Mouse (Mus musculus) liver, embryonic 15.5 days (tissue): ENCODE data around the gene Efcab11. TPM values are rescaled to one million over a fixed set of nuclear protein-coding genes. Genes with fewer than 3 reads are reported as not detected.

Experiments used
- ATAC-seq: fragments of 200-750 bp; cut with Nextera tagmentation; 2 replicates; pipeline ENCODE4 v1.8.0; 2017; ENCODE audit warnings: moderate number of reproducible peaks, mild to moderate bottlenecking, moderate library complexity; ENCODE audit not compliant: insufficient read depth
- H3K27ac ChIP-seq: fragments of 300-500 bp; sonication (generic); replicated peaks from 2 replicates; pipeline ENCODE4 v1.5.1; 2015; ENCODE audit warnings: mild to moderate bottlenecking, inconsistent platforms
- H3K27me3 ChIP-seq: fragments of 300-500 bp; sonication (generic); 2 replicates; pipeline ENCODE4 v1.6.1; 2015; ENCODE audit warnings: mild to moderate bottlenecking, inconsistent platforms
- H3K36me3 ChIP-seq: fragments of 300-500 bp; sonication (generic); replicated peaks from 2 replicates; pipeline ENCODE4 v1.6.1; 2015; ENCODE audit warnings: moderate library complexity, mild to moderate bottlenecking, inconsistent platforms
- H3K4me1 ChIP-seq: fragments of 300-500 bp; sonication (generic); replicated peaks from 2 replicates; pipeline ENCODE4 v1.6.1; 2015; ENCODE audit warnings: inconsistent platforms
- H3K4me2 ChIP-seq: fragments of 300-500 bp; sonication (generic); 2 replicates; pipeline ENCODE4 v1.6.1; 2015; ENCODE audit warnings: moderate library complexity, mild to moderate bottlenecking, inconsistent platforms
- H3K4me3 ChIP-seq: fragments of 300-500 bp; sonication (generic); replicated peaks from 2 replicates; pipeline ENCODE4 v1.5.1; 2015; ENCODE audit warnings: mild to moderate bottlenecking, inconsistent platforms
- H3K9ac ChIP-seq: fragments of 300-500 bp; sonication (generic); 2 replicates; pipeline ENCODE4 v1.6.1; 2015; ENCODE audit warnings: moderate library complexity, mild to moderate bottlenecking, inconsistent platforms
- H3K9me3 ChIP-seq: fragments of 300-500 bp; sonication (generic); replicated peaks from 2 replicates; pipeline ENCODE4 v1.6.1; 2016; ENCODE audit warnings: inconsistent platforms
- WGBS: fragments of 180-500 bp; shearing (Covaris S2); methylation state at CpG from one replicate; pipeline ENCODE4 v1.1.7; 2015; ENCODE audit warnings: mixed read lengths; ENCODE audit not compliant: insufficient replicate concordance; 5-methylcytosine and 5-hydroxymethylcytosine counted together
- polyA plus RNA-seq: library from polyadenylated mRNA; unstranded; fragments of >200 nt; fragmentation: Nextera tagmentation; extraction: Ambion mirVana; gene quantifications from 2 replicates; pipeline ENCODE4 v1.2.1, GENCODE M21; 2015

Gene Efcab11
- polyA plus RNA-seq, 1 experiment from 2014 or later = 5.4 TPM

- Histone ChIP-seq H3K9ac (no peak overlapping the region), H3K27ac (no peak overlapping the region), H3K27me3 (no peaks in the 10 kb centered on the region), H3K9me3 (no peaks in the 10 kb centered on the region), H3K4me1 (no peaks in the 10 kb centered on the region), H3K4me3 (no peak overlapping the region), H3K36me3 (no peaks in the 10 kb centered on the region), H3K4me2 (no peak overlapping the region)
- WGBS = 62% methylated on average over 7 of the region's 7 CpGs
- ATAC-seq = no peak
Observed at GRCm38 (mm10) chr12:99771018-99771417, 113.2 kb downstream of the Efcab11 start.

GRCm38 (mm10) chr12:99769626-99770025 lies 114.6 kb downstream of the Efcab11 start:
- no peaks in the 10 kb centered on the region for H3K9me3 ChIP-seq
- H3K4me2 ChIP-seq = no peak overlapping the region
- no peaks in the 10 kb centered on the region for H3K27me3 ChIP-seq
- H3K27ac ChIP-seq = no peak overlapping the region
- 66% methylated on average over 3 of the region's 3 CpGs for WGBS
- H3K9ac ChIP-seq = no peak overlapping the region
- no peaks in the 10 kb centered on the region for H3K36me3 ChIP-seq
- no peak for ATAC-seq
- H3K4me3 ChIP-seq = no peak overlapping the region
- H3K4me1 ChIP-seq = no peaks in the 10 kb centered on the region

- Histone ChIP-seq H3K9ac (no peak overlapping the region), H3K4me1 (no peaks in the 10 kb centered on the region), H3K4me2 (no peak overlapping the region), H3K27me3 (no peaks in the 10 kb centered on the region), H3K36me3 (no peaks in the 10 kb centered on the region), H3K27ac (no peak overlapping the region), H3K9me3 (no peaks in the 10 kb centered on the region), H3K4me3 (no peak overlapping the region)
- ATAC-seq = no peak
- WGBS = 81% methylated on average over 11 of the region's 11 CpGs
Observed at GRCm38 (mm10) chr12:99767691-99768090, 116.5 kb downstream of the Efcab11 start.

- H3K27me3 ChIP-seq = no peaks in the 10 kb centered on the region
- H3K9me3 ChIP-seq = no peaks in the 10 kb centered on the region
- no peak overlapping the region for H3K4me2 ChIP-seq
- no peak overlapping the region for H3K9ac ChIP-seq
- no peaks in the 10 kb centered on the region for H3K4me1 ChIP-seq
- 75% methylated on average over 6 of the region's 6 CpGs for WGBS
- H3K27ac ChIP-seq = no peak overlapping the region
- ATAC-seq = no peak
- no peaks in the 10 kb centered on the region for H3K36me3 ChIP-seq
- no peak overlapping the region for H3K4me3 ChIP-seq
Observed at GRCm38 (mm10) chr12:99765979-99766378, 118.3 kb downstream of the Efcab11 start.

- no peaks in the 10 kb centered on the region for H3K27me3 ChIP-seq
- WGBS = 65% methylated on average over 3 of the region's 3 CpGs
- H3K4me3 ChIP-seq = no peak overlapping the region
- H3K4me1 ChIP-seq = no peaks in the 10 kb centered on the region
- H3K9me3 ChIP-seq = no peaks in the 10 kb centered on the region
- H3K27ac ChIP-seq = no peak overlapping the region
- no peak overlapping the region for H3K4me2 ChIP-seq
- no peaks in the 10 kb centered on the region for H3K36me3 ChIP-seq
- no peak overlapping the region for H3K9ac ChIP-seq
- no peak for ATAC-seq
Observed at GRCm38 (mm10) chr12:99764053-99764452, 120.2 kb downstream of the Efcab11 start.

GRCm38 (mm10) chr12:99757754-99758526 lies 126.3 kb downstream of the Efcab11 start:
- Histone ChIP-seq H3K27ac (no peak overlapping the region), H3K4me1 (no peaks in the 10 kb centered on the region), H3K9me3 (no peaks in the 10 kb centered on the region), H3K9ac (no peak overlapping the region), H3K36me3 (no peaks in the 10 kb centered on the region), H3K4me2 (no peak overlapping the region), H3K27me3 (no peaks in the 10 kb centered on the region), H3K4me3 (no peak overlapping the region)
- 62% methylated on average over 15 of the region's 15 CpGs for WGBS
- no peak for ATAC-seq

- ATAC-seq = no peak
- no peak overlapping the region for H3K4me2 ChIP-seq
- 71% methylated on average over 18 of the region's 18 CpGs for WGBS
Observed at GRCm38 (mm10) chr12:99756914-99757687, 127.1 kb downstream of the Efcab11 start.

GRCm38 (mm10) chr12:99756213-99756612 lies 128.0 kb downstream of the Efcab11 start:
- H3K27ac ChIP-seq = no peak overlapping the region
- H3K4me1 ChIP-seq = no peaks in the 10 kb centered on the region
- no peak overlapping the region for H3K9ac ChIP-seq
- no peak overlapping the region for H3K4me2 ChIP-seq
- no peaks in the 10 kb centered on the region for H3K9me3 ChIP-seq
- H3K36me3 ChIP-seq = no peaks in the 10 kb centered on the region
- no peak overlapping the region for H3K4me3 ChIP-seq
- H3K27me3 ChIP-seq = no peaks in the 10 kb centered on the region
- no peak for ATAC-seq
- 68% methylated on average over 9 of the region's 9 CpGs for WGBS

More at GRCm38 (mm10) chr12:99756914-99757687, 127.1 kb downstream of the Efcab11 start:
- Histone ChIP-seq H3K4me3 (no peak overlapping the region), H3K27ac (no peak overlapping the region), H3K36me3 (no peaks in the 10 kb centered on the region), H3K4me1 (no peaks in the 10 kb centered on the region), H3K27me3 (no peaks in the 10 kb centered on the region), H3K9me3 (no peaks in the 10 kb centered on the region), H3K9ac (no peak overlapping the region)

GRCm38 (mm10) chr12:99752986-99753385 lies 131.3 kb downstream of the Efcab11 start:
- no peak overlapping the region for H3K4me2 ChIP-seq
- H3K36me3 ChIP-seq = no peaks in the 10 kb centered on the region
- no peak overlapping the region for H3K4me3 ChIP-seq
- no peak overlapping the region for H3K27ac ChIP-seq
- no peaks in the 10 kb centered on the region for H3K4me1 ChIP-seq
- ATAC-seq = no peak
- no peaks in the 10 kb centered on the region for H3K27me3 ChIP-seq
- WGBS = 58% methylated on average over 11 of the region's 11 CpGs
- no peaks in the 10 kb centered on the region for H3K9me3 ChIP-seq
- no peak overlapping the region for H3K9ac ChIP-seq

GRCm38 (mm10) chr12:99749391-99749790 lies 134.8 kb downstream of the Efcab11 start:
- Histone ChIP-seq H3K9me3 (no peaks in the 10 kb centered on the region), H3K27ac (no peak overlapping the region), H3K36me3 (no peaks in the 10 kb centered on the region), H3K27me3 (no peaks in the 10 kb centered on the region), H3K4me2 (no peak overlapping the region), H3K4me1 (no peaks in the 10 kb centered on the region), H3K4me3 (no peak overlapping the region), H3K9ac (no peak overlapping the region)
- 60% methylated on average over 3 of the region's 3 CpGs for WGBS
- no peak for ATAC-seq

GRCm38 (mm10) chr12:99741631-99742030 lies 142.6 kb downstream of the Efcab11 start:
- no peak for ATAC-seq
- H3K9me3 ChIP-seq = no peaks in the 10 kb centered on the region
- H3K27me3 ChIP-seq = no peaks in the 10 kb centered on the region
- H3K4me3 ChIP-seq = no peak overlapping the region
- WGBS = 38% methylated on average over 8 of the region's 8 CpGs
- H3K9ac ChIP-seq = no peak overlapping the region
- H3K27ac ChIP-seq = no peak overlapping the region
- no peak overlapping the region for H3K4me2 ChIP-seq
- no peaks in the 10 kb centered on the region for H3K36me3 ChIP-seq
- no peaks in the 10 kb centered on the region for H3K4me1 ChIP-seq
